Mouse (Mus musculus) thymus, adult 2 months (tissue): ENCODE results near the gene Krtap12-1. TPM values are rescaled to one million over a fixed set of nuclear protein-coding genes. Genes with fewer than 3 reads are reported as not detected.

Experiments used
- DNase-seq: peaks from one replicate; pipeline ENCODE4 v3.0.0; 2021
- H3K27ac ChIP-seq: fragments of 200-500 bp; 2 replicates; pipeline ENCODE4 v1.5.1; 2012; ENCODE audit warnings: low read length, control low read depth; ENCODE audit not compliant: control insufficient read depth, insufficient read depth
- H3K27me3 ChIP-seq: fragments of 200-500 bp; 2 replicates; pipeline ENCODE4 v1.6.1; 2012; ENCODE audit warnings: mild to moderate bottlenecking, low read length, moderate library complexity, mixed read lengths; ENCODE audit not compliant: control insufficient read depth, insufficient read depth
- H3K36me3 ChIP-seq: fragments of 200-500 bp; 2 replicates; pipeline ENCODE4 v1.6.1; 2012; ENCODE audit warnings: mild to moderate bottlenecking, low read length, moderate library complexity; ENCODE audit not compliant: control insufficient read depth, insufficient read depth
- H3K4me1 ChIP-seq: fragments of 200-500 bp; replicated peaks from 2 replicates; pipeline ENCODE4 v1.6.1; 2012; ENCODE audit warnings: low read length; ENCODE audit not compliant: control insufficient read depth, insufficient read depth
- H3K4me3 ChIP-seq: fragments of 200-500 bp; 2 replicates; pipeline ENCODE4 v1.5.1; 2012; ENCODE audit warnings: mild to moderate bottlenecking, low read length, control low read depth, moderate library complexity; ENCODE audit not compliant: control insufficient read depth, insufficient read depth
- CTCF ChIP-seq: fragments of 200-500 bp; IDR thresholded peaks from 2 replicates; pipeline ENCODE4 v1.5.1; 2012; ENCODE audit warnings: mild to moderate bottlenecking, control low read depth, low read length, moderate library complexity, borderline replicate concordance; ENCODE audit not compliant: control insufficient read depth, poor library complexity, insufficient read depth; ENCODE audit errors: extremely low read depth
- POLR2A ChIP-seq: fragments of 200-500 bp; IDR thresholded peaks from 2 replicates; pipeline ENCODE4 v1.6.1; 2012; ENCODE audit warnings: mild to moderate bottlenecking, low read length, control low read depth, moderate library complexity; ENCODE audit not compliant: control insufficient read depth, poor library complexity, insufficient read depth; ENCODE audit errors: extremely low read depth
- WGBS: fragments of 180-500 bp; shearing (Covaris S2); methylation state at CpG from one replicate; pipeline ENCODE4 v1.1.7; 2018; 5-methylcytosine and 5-hydroxymethylcytosine counted together
- polyA plus RNA-seq: library from polyadenylated mRNA; depleted of rRNA; stranded (reverse); fragments of >200 nt; gene quantifications from 2 replicates; pipeline ENCODE4 v1.2.3, GENCODE M21; 2012; rRNA removed

The Krtap12-1 gene
- polyA plus RNA-seq, 1 experiment, result not detected

DNA sequence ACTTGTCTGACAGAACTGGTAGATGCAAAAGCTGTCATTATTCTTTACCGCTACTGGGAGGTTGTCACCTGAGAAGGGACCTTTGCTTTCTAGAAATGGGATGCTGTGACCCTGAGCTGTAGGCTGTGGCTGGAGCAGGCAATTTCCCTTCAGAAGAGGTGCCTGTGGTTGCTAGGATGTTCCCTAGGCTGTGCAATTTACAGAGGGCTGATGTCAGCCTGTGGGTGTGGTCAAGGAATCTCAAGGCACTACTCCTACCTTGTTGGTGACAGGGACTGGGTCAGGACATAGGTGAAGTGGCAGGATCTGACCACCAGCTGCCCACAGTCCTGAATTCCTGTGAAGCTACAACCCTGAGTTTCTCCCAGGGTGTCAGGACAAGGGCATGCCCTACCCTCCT, 49.3 kb downstream of the Krtap12-1 start:
- TF ChIP-seq POLR2A (no peak), CTCF (no peak)
- Histone ChIP-seq H3K4me1 (no peaks in the 10 kb centered on the region), H3K4me3 (no peak overlapping the region), H3K27me3 (no peaks in the 10 kb centered on the region), H3K36me3 (no peaks in the 10 kb centered on the region), H3K27ac (no peak overlapping the region)
- WGBS, result 86% methylated on average over 1 of the region's 1 CpGs
- no peak for DNase-seq

Other genes starting within 250 kb of the Krtap12-1 start
- gene Fam207a, start 204.8 kb upstream of the Krtap12-1 start, polyA plus RNA-seq, result 49.1 and 52.4 TPM in 2 replicates
- 304 and 334 TPM in 2 replicates for gene Itgb2, start 190.3 kb upstream of the Krtap12-1 start, polyA plus RNA-seq
- 103 and 129 TPM in 2 replicates for gene Pttg1ip, start 138.9 kb upstream of the Krtap12-1 start, polyA plus RNA-seq
- gene Sumo3, start 114.5 kb upstream of the Krtap12-1 start, polyA plus RNA-seq, result 236 and 248 TPM in 2 replicates
- gene Gm49325, start 114.4 kb upstream of the Krtap12-1 start, polyA plus RNA-seq, result not detected in 2 replicates
- 52.0 and 52.6 TPM in 2 replicates for gene Ube2g2, start 98.3 kb upstream of the Krtap12-1 start, polyA plus RNA-seq
- 0.97 and 1.3 TPM in 2 replicates for gene Tspear, start 34.0 kb upstream of the Krtap12-1 start, polyA plus RNA-seq
- gene Gm19402, start 29.8 kb upstream of the Krtap12-1 start, polyA plus RNA-seq, result not detected in 2 replicates
- gene Gm9508, start 23.4 kb upstream of the Krtap12-1 start, polyA plus RNA-seq, result not detected in 2 replicates
- gene Gm10272, start 14.0 kb upstream of the Krtap12-1 start, polyA plus RNA-seq, result not detected in 2 replicates
- gene Gm10024, start 9.1 kb upstream of the Krtap12-1 start, polyA plus RNA-seq, result not detected in 2 replicates
- not detected in 2 replicates for gene Gm10142, start 4.8 kb upstream of the Krtap12-1 start, polyA plus RNA-seq
- gene Gm10100, start 5.9 kb downstream of the Krtap12-1 start, polyA plus RNA-seq, result not detected in 2 replicates
- gene Gm18596, start 22.0 kb downstream of the Krtap12-1 start, polyA plus RNA-seq, result not detected in 2 replicates
- gene Gm9736, start 30.8 kb downstream of the Krtap12-1 start, polyA plus RNA-seq, result not detected in 2 replicates
- gene Gm3233, start 39.1 kb downstream of the Krtap12-1 start, polyA plus RNA-seq, result not detected in 2 replicates
- gene Gm3238, start 50.7 kb downstream of the Krtap12-1 start, polyA plus RNA-seq, result not detected in 2 replicates
- gene Gm7138, start 56.3 kb downstream of the Krtap12-1 start, polyA plus RNA-seq, result not detected in 2 replicates
- not detected in 2 replicates for gene Gm3250, start 61.9 kb downstream of the Krtap12-1 start, polyA plus RNA-seq
- gene Gm7137, start 67.6 kb downstream of the Krtap12-1 start, polyA plus RNA-seq, result not detected in 2 replicates
- not detected in 2 replicates for gene Gm9639, start 74.5 kb downstream of the Krtap12-1 start, polyA plus RNA-seq
- not detected in 2 replicates for gene Gm19668, start 78.5 kb downstream of the Krtap12-1 start, polyA plus RNA-seq
- gene Gm9507, start 91.2 kb downstream of the Krtap12-1 start, polyA plus RNA-seq, result not detected in 2 replicates
- gene Gm2696, start 94.1 kb downstream of the Krtap12-1 start, polyA plus RNA-seq, result not detected in 2 replicates
- not detected in 2 replicates for gene Krtap10-4, start 106.5 kb downstream of the Krtap12-1 start, polyA plus RNA-seq
- gene Krtap10-10, start 115.3 kb downstream of the Krtap12-1 start, polyA plus RNA-seq, result 0.12 TPM in 1 of 2 replicates, not detected in the other
- gene Gm36176, start 126.2 kb downstream of the Krtap12-1 start, polyA plus RNA-seq, result 0.36 TPM in 1 of 2 replicates, not detected in the other
- gene Gm10318, start 132.3 kb downstream of the Krtap12-1 start, polyA plus RNA-seq, result not detected in 2 replicates
- gene Gm3285, start 141.4 kb downstream of the Krtap12-1 start, polyA plus RNA-seq, result 0.24 and 0.27 TPM in 2 replicates
- gene Lrrc3, start 181.9 kb downstream of the Krtap12-1 start, polyA plus RNA-seq, result 1.1 and 1.9 TPM in 2 replicates
- gene Trpm2, start 250.0 kb downstream of the Krtap12-1 start, polyA plus RNA-seq, result 16.4 and 21.0 TPM in 2 replicates